Mouse (Mus musculus) thymus, adult 18-20 months (tissue): ENCODE results near the gene Tff2.

Source experiments
- DNase-seq, 2 experiments: peaks; one replicate each; pipeline ENCODE4 v3.0.0; 2022; ENCODE audit warnings: mixed read lengths in 2 of 2

Tff2 gene

GRCm38 (mm10) chr17:31134913-31135312 is 9.2 kb downstream of the Tff2 start:
- no peak for DNase-seq

GRCm38 (mm10) chr17:31133776-31134175 is 10.3 kb downstream of the Tff2 start:
- no peak for DNase-seq

- DNase-seq, result no peak
Measured at GRCm38 (mm10) chr17:31131269-31131821, 12.7 kb downstream of the Tff2 start.

GRCm38 (mm10) chr17:31129452-31129851 is 14.6 kb downstream of the Tff2 start, which contains the start of gene Tff3:
TSS of gene Tff3 (minus strand) at chr17:31129646.
- DNase-seq, result no peak

- no peak for DNase-seq
Measured at GRCm38 (mm10) chr17:31128708-31129318, 15.3 kb downstream of the Tff2 start.

- DNase-seq, result no peak
Measured at GRCm38 (mm10) chr17:31125548-31126266, 18.4 kb downstream of the Tff2 start.

GRCm38 (mm10) chr17:31121975-31122374 is 22.1 kb downstream of the Tff2 start:
- DNase-seq, result peak; percentile 21 to 41

- peak; percentile 56 to 71 for DNase-seq
Measured at GRCm38 (mm10) chr17:31119429-31119828, 24.7 kb downstream of the Tff2 start.

- DNase-seq, result no peak
Measured at GRCm38 (mm10) chr17:31117946-31118345, 26.1 kb downstream of the Tff2 start.

GRCm38 (mm10) chr17:31116063-31116462 is 28.0 kb downstream of the Tff2 start:
- no peak for DNase-seq

- no peak for DNase-seq
Measured at GRCm38 (mm10) chr17:31113191-31113856, 30.8 kb downstream of the Tff2 start.

- no peak for DNase-seq
Measured at GRCm38 (mm10) chr17:31108388-31108787, 35.7 kb downstream of the Tff2 start.

- no peak for DNase-seq
Measured at GRCm38 (mm10) chr17:31103823-31104222, 40.3 kb downstream of the Tff2 start.

- DNase-seq, result no peak
Measured at GRCm38 (mm10) chr17:31103007-31103570, 41.0 kb downstream of the Tff2 start.

GRCm38 (mm10) chr17:31098788-31099187 is 45.3 kb downstream of the Tff2 start:
- no peak for DNase-seq

- DNase-seq, result no peak
Measured at GRCm38 (mm10) chr17:31096893-31097292, 47.2 kb downstream of the Tff2 start.

GRCm38 (mm10) chr17:31095570-31095969 is 48.5 kb downstream of the Tff2 start:
- DNase-seq, result no peak

GRCm38 (mm10) chr17:31094781-31095180 is 49.3 kb downstream of the Tff2 start:
- DNase-seq, result no peak
